Mouse (Mus musculus): ENCODE results near the gene Srl. TPM values are rescaled to one million over a fixed set of nuclear protein-coding genes. Genes with fewer than 3 reads are reported as not detected.
A peak's percentile ranks its signal among the peaks of the same experiment; 100 is the strongest.
"Not testable (repeated sequence)": the region's sequence is repeated elsewhere in the genome, so short reads cannot be mapped to it uniquely, and the experiment has no call there.

The Srl gene
- polyA plus RNA-seq (2016; fragmentation: Nextera tagmentation; extraction: Ambion mirVana), result 36.9 and 40.7 TPM in 2 replicates

DNA sequence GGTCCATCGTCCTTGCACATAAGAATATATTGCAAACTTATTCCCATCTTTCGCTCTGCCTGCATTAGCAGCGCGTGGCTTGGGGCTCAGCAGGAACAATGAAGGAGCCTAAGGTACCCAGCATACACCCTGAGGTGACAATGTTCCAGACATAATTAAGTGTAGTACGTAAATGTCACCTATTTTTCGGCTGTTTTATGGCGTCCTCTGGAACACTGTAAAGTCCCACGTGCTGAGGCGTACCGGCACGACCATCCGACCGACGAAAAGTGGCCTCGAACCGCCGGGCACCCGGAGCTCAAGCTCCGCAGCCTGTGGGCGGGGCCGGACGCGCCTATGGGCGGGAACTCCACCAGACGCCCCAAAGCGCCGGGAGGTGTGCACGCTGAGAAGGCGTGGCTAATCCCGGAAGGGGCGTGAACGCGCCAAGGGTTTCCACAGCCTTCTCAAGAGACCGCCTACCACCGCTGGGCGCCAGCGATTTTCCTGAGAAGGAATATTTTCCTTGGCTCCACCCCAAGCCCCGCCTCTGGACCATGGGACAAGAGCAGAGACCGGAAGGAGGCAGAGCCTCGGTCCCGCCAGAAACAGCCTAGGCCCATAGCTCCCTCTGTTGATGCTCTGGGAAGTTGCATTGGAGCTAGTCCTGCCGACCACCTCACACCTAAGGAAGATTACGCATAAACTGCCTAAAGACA lies at the start of gene Srl:
TSS of gene Srl (minus strand) at position 316 of the 698 bp plus-strand sequence.
- Histone ChIP-seq H3K4me1 (replicated peaks) (peaks cover 6% of the 10 kb centered on the region), H3K9ac (replicated peaks) (peak within 1 kb of the TSS; percentile 58), H3K4me3 (replicated peaks) (peak within 1 kb of the TSS; percentile 47), H3K27ac (peak within 1 kb of the TSS; percentile 20; the same call in 1 of the 2 replicates), H3K36me3 (peaks cover 23% of the 10 kb centered on the region), H3K4me2 (peak within 1 kb of the TSS; percentile 52), H3K27me3 (no peaks in the 10 kb centered on the region), H3K9me3 (no peaks in the 10 kb centered on the region)
- WGBS, result under 1% methylated on average over 43 of the region's 43 CpGs
- ATAC-seq (ENCODE audit: insufficient number of reproducible peaks, insufficient read depth, low FRiP score, low TSS enrichment, low read depth), result peak; percentile 94

- ATAC-seq (ENCODE audit: insufficient number of reproducible peaks, insufficient read depth, low FRiP score, low TSS enrichment, low read depth), result no peak
- WGBS, result 95% methylated on average over 9 of the region's 9 CpGs
- H3K4me1 ChIP-seq (replicated peaks), result peaks cover 44% of the 10 kb centered on the region
These were observed 48.6 kb upstream of the Srl start for GRCm38 (mm10) chr16:4590236-4590635.

GRCm38 (mm10) chr16:4587516-4588210 lies 46.0 kb upstream of the Srl start:
- H3K4me1 ChIP-seq (replicated peaks), result peaks cover 30% of the 10 kb centered on the region
- no peak overlapping the region for H3K9ac ChIP-seq (replicated peaks)
- H3K27me3 ChIP-seq, result no peaks in the 10 kb centered on the region
- no peak for ATAC-seq (ENCODE audit: insufficient number of reproducible peaks, insufficient read depth, low FRiP score, low TSS enrichment, low read depth)
- no peak overlapping the region for H3K4me3 ChIP-seq (replicated peaks)
- peaks cover 13% of the 10 kb centered on the region for H3K36me3 ChIP-seq
- no peaks in the 10 kb centered on the region for H3K9me3 ChIP-seq
- peak overlapping the region; percentile 62; the same call in 1 of the 2 replicates for H3K4me2 ChIP-seq
- peak overlapping the region; percentile 92 for H3K27ac ChIP-seq
- 62% methylated on average over 5 of the region's 5 CpGs for WGBS

More at GRCm38 (mm10) chr16:4590236-4590635, 48.6 kb upstream of the Srl start:
- H3K4me3 ChIP-seq (replicated peaks), result no peak overlapping the region
- H3K4me2 ChIP-seq, result no peak overlapping the region
- H3K36me3 ChIP-seq, result peaks cover 13% of the 10 kb centered on the region
- no peaks in the 10 kb centered on the region for H3K9me3 ChIP-seq
- H3K9ac ChIP-seq (replicated peaks), result no peak overlapping the region
- no peak overlapping the region for H3K27ac ChIP-seq
- H3K27me3 ChIP-seq, result no peaks in the 10 kb centered on the region

- H3K27ac ChIP-seq, result peak overlapping the region; percentile 92
- WGBS, result under 1% methylated on average over 43 of the region's 43 CpGs
- peak overlapping the region; percentile 44 for H3K4me3 ChIP-seq (replicated peaks)
- peaks cover 13% of the 10 kb centered on the region for H3K36me3 ChIP-seq
- peaks cover 20% of the 10 kb centered on the region for H3K4me1 ChIP-seq (replicated peaks)
- H3K9ac ChIP-seq (replicated peaks), result peak overlapping the region; percentile 53
- H3K27me3 ChIP-seq, result no peaks in the 10 kb centered on the region
- no peaks in the 10 kb centered on the region for H3K9me3 ChIP-seq
- ATAC-seq (ENCODE audit: insufficient number of reproducible peaks, insufficient read depth, low FRiP score, low TSS enrichment, low read depth), result peak; percentile 96
- peak overlapping the region; percentile 62 for H3K4me2 ChIP-seq
These were observed 45.0 kb upstream of the Srl start for GRCm38 (mm10) chr16:4586531-4587123.

DNA sequence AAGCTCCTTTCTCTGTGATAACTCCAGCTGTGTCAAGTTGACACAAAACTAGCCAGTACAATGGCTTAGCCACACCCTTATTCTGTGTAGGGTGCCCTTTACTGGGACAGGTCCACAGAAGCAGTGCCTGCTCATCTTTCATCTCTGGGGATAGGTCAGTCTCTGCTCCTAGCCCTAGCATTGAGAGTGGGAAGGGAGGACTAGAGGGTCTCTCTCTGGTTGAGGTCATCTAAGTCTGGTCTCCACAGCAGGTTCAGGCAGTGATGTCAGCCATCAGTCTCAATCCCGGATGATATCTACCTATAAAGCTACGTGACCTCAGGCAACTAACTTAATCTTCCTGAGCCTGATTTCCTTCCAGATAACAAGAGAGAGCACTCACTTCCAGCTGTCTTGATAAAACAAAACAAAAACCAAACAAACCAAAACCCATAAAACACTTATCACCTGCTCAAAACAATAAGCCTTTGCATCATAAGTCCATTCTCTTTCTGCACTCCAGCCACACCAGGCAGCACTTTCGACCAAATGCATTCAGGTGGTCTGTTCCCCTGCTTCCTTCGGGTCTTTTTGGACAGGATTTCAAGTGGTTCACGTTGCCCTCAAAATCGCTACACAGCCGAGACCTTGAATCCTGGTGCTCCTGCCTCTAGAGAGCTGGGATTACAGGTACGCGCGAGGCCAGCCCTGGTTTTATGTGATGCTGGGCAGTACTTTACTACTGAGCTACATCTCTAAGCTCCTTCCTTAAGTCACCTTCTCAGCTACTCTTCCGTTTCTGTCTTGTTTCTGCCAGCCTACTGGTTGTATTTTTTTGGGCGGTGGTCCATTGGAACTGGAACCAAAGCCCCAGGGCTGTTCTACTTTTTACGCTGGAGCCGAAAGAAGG lies 44.3 kb upstream of the Srl start:
- Histone ChIP-seq H3K36me3 (peaks cover 9% of the 10 kb centered on the region), H3K9me3 (no peaks in the 10 kb centered on the region), H3K9ac (replicated peaks) (peak overlapping the region; percentile 53), H3K4me3 (replicated peaks) (peak overlapping the region; percentile 44), H3K4me1 (replicated peaks) (peaks cover 20% of the 10 kb centered on the region), H3K27me3 (no peaks in the 10 kb centered on the region), H3K4me2 (peak overlapping the region; percentile 62), H3K27ac (peak overlapping the region; percentile 92)
- WGBS, result 10% methylated on average over 14 of the region's 14 CpGs
- peak; percentile 48; the same call in 1 of the 2 replicates for ATAC-seq (ENCODE audit: insufficient number of reproducible peaks, insufficient read depth, low FRiP score, low TSS enrichment, low read depth)

DNA sequence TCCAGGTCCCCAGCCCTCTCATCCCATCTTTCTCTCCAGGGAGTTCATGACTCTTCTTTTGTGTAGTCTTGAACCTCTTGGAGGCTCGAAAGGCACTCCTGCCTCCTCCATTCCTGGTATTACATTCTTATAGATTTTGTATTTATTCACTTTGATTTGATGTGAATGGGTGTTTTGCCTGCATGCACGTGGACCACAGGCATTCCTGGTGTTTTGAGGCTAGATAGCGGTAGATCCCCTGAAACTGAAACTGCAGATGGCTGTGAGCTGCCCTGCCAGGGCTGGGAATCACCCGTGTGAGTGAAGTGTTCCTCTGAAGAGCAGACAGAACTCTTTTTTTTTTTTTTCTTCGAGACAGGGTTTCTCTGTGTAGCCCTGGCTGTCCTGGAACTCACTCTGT lies 42.8 kb upstream of the Srl start:
- no peak for ATAC-seq (ENCODE audit: insufficient number of reproducible peaks, insufficient read depth, low FRiP score, low TSS enrichment, low read depth)
- WGBS, result 82% methylated on average over 5 of the region's 5 CpGs

GRCm38 (mm10) chr16:4583807-4584206 lies 42.2 kb upstream of the Srl start:
- H3K27me3 ChIP-seq, result no peaks in the 10 kb centered on the region
- H3K4me1 ChIP-seq (replicated peaks), result peaks cover 20% of the 10 kb centered on the region
- no peaks in the 10 kb centered on the region for H3K9me3 ChIP-seq
- no peak overlapping the region for H3K9ac ChIP-seq (replicated peaks)
- H3K27ac ChIP-seq, result no peak overlapping the region
- ATAC-seq (ENCODE audit: insufficient number of reproducible peaks, insufficient read depth, low FRiP score, low TSS enrichment, low read depth), result no peak
- H3K36me3 ChIP-seq, result no peaks in the 10 kb centered on the region
- H3K4me3 ChIP-seq (replicated peaks), result no peak overlapping the region
- WGBS, result 78% methylated on average over 3 of the region's 3 CpGs
- H3K4me2 ChIP-seq, result no peak overlapping the region

More for the DNA sequence above, 42.8 kb upstream of the Srl start:
- Histone ChIP-seq H3K4me3 (replicated peaks) (no peak overlapping the region), H3K36me3 (no peaks in the 10 kb centered on the region), H3K27ac (no peak overlapping the region), H3K27me3 (no peaks in the 10 kb centered on the region), H3K4me2 (no peak overlapping the region), H3K9me3 (no peaks in the 10 kb centered on the region), H3K9ac (replicated peaks) (no peak overlapping the region), H3K4me1 (replicated peaks) (peaks cover 20% of the 10 kb centered on the region)

- not testable (repeated sequence) for H3K9me3 ChIP-seq; ATAC-seq (ENCODE audit: insufficient number of reproducible peaks, insufficient read depth, low FRiP score, low TSS enrichment, low read depth); H3K36me3 ChIP-seq; H3K4me2 ChIP-seq; H3K27me3 ChIP-seq; H3K4me3 ChIP-seq (replicated peaks); H3K9ac ChIP-seq (replicated peaks); H3K4me1 ChIP-seq (replicated peaks); H3K27ac ChIP-seq
- WGBS, result 87% methylated on average over 4 of the region's 4 CpGs
These were observed 39.6 kb upstream of the Srl start for GRCm38 (mm10) chr16:4581179-4581578.

DNA sequence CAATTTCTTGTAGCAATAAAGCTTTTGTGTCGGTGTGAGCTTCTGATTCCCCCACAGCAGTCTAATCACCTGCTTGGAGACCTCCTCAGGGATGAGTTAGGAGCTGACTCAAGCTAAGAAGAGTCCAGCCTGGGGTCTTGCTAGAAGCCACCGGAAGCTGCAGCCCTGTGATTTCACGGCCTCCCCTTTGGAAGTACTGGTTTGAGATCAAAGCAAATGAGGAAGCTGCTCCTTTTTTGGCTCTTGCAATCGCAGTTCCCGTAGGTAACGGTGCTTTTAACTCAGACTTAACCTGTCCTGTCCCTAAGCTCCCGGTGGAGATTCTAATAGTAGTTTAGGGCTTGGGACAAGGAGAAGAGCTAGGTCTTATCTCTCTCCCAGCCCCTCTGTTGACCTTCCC lies 37.0 kb upstream of the Srl start:
- 54% methylated on average over 7 of the region's 7 CpGs for WGBS
- H3K4me3 ChIP-seq (replicated peaks), result no peak overlapping the region
- no peak overlapping the region for H3K27ac ChIP-seq
- no peak overlapping the region for H3K4me2 ChIP-seq
- ATAC-seq (ENCODE audit: insufficient number of reproducible peaks, insufficient read depth, low FRiP score, low TSS enrichment, low read depth), result no peak
- H3K4me1 ChIP-seq (replicated peaks), result peaks cover 7% of the 10 kb centered on the region
- H3K27me3 ChIP-seq, result no peaks in the 10 kb centered on the region
- no peak overlapping the region for H3K9ac ChIP-seq (replicated peaks)
- no peaks in the 10 kb centered on the region for H3K36me3 ChIP-seq
- H3K9me3 ChIP-seq, result no peaks in the 10 kb centered on the region

DNA sequence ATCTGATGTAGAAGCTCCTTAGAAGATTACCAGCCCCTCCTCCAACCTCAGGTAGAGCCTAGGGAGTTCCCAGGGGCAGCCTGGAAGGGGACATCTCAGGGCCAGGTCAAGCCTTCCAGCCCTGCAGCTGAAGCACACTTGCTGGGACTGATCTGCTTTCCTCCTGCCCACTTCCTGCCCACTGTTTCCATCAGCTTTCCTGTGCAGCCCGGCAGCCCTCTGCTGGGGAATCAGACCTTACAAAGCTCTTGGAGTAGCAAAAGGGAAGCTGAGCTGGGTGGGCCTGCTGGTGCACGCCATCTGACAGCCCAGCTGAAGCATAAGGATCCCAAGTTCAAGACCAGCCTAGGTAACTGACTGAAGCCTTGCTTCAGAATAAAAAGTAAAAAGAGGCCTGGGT lies 35.3 kb upstream of the Srl start:
- H3K4me1 ChIP-seq (replicated peaks), result peaks cover 7% of the 10 kb centered on the region
- no peak for ATAC-seq (ENCODE audit: insufficient number of reproducible peaks, insufficient read depth, low FRiP score, low TSS enrichment, low read depth)
- H3K27ac ChIP-seq, result no peak overlapping the region
- H3K9ac ChIP-seq (replicated peaks), result no peak overlapping the region
- H3K36me3 ChIP-seq, result no peaks in the 10 kb centered on the region
- H3K27me3 ChIP-seq, result no peaks in the 10 kb centered on the region
- H3K9me3 ChIP-seq, result no peaks in the 10 kb centered on the region
- WGBS, result 51% methylated on average over 2 of the region's 2 CpGs
- H3K4me2 ChIP-seq, result no peak overlapping the region
- H3K4me3 ChIP-seq (replicated peaks), result no peak overlapping the region
